Mouse (Mus musculus): ENCODE results near the gene Sos1. TPM values are rescaled to one million over a fixed set of nuclear protein-coding genes. Genes with fewer than 3 reads are reported as not detected.

Gene Sos1
- 10 to 100 TPM; 11.7 to 13.5 TPM for total RNA-seq (2023)

GRCm38 (mm10) chr17:80480031-80480854 lies at the start of gene Sos1:
Gene Sos1 (minus strand): TSS chr17:80480453.

GRCm38 (mm10) chr17:80372989-80373725 lies 107.1 kb downstream of the Sos1 start, which contains the start of gene Gm10190:
Gene Gm10190 (minus strand): TSS chr17:80373541.

Other genes with a start within 250 kb of the Sos1 start
- gene Morn2, start 190.2 kb downstream of the Sos1 start, total RNA-seq (2023), result 1 to 10 TPM in 1 of 2 experiments, under 1 TPM in 1; 0.77 to 1.9 TPM
- 10 to 100 TPM; 10.4 to 11.3 TPM for gene Dhx57, start 190.0 kb downstream of the Sos1 start, total RNA-seq (2023)
- gene Arhgef33, start 173.0 kb downstream of the Sos1 start, total RNA-seq (2023), result not detected
- gene Gm10190, start 106.9 kb downstream of the Sos1 start, total RNA-seq (2023), result not detected
- gene Cdkl4, start 97.4 kb upstream of the Sos1 start, total RNA-seq (2023), result under 1 TPM; 0.26 to 0.53 TPM
- 1 to 10 TPM; 4.5 to 7.2 TPM for gene Map4k3, start 248.0 kb upstream of the Sos1 start, total RNA-seq (2023)

Data from neutrophil, adult 83 days (primary cell).